Mouse (Mus musculus) heart, postnatal 0 days (tissue): ENCODE data around the gene BC035044. TPM values are rescaled to one million over a fixed set of nuclear protein-coding genes. Genes with fewer than 3 reads are reported as not detected.
A peak's percentile ranks its signal among the peaks of the same experiment; 100 is the strongest.

Source experiments
- ATAC-seq: fragments of 200-750 bp; cut with Nextera tagmentation; 2 replicates; pipeline ENCODE4 v1.8.0; 2017; ENCODE audit warnings: low read depth, moderate number of reproducible peaks, moderate library complexity; ENCODE audit not compliant: insufficient read depth
- DNase-seq: peaks from one replicate; pipeline ENCODE4 v3.0.0-alpha.2; 2016; ENCODE audit warnings: low spot score
- H3K27ac ChIP-seq: fragments of 300-500 bp; sonication (generic); 2 replicates; pipeline ENCODE4 v1.5.1; 2014; ENCODE audit warnings: low read depth, mild to moderate bottlenecking
- H3K27me3 ChIP-seq: fragments of 300-500 bp; sonication (generic); 2 replicates; pipeline ENCODE4 v1.6.1; 2014; ENCODE audit warnings: low read length, mixed read lengths; ENCODE audit not compliant: control insufficient read depth, insufficient read depth
- H3K36me3 ChIP-seq: fragments of 300-500 bp; sonication (generic); replicated peaks from 2 replicates; pipeline ENCODE4 v1.6.1; 2014; ENCODE audit warnings: low read length, mixed read lengths; ENCODE audit not compliant: control insufficient read depth, insufficient read depth
- H3K4me1 ChIP-seq: fragments of 300-500 bp; sonication (generic); 2 replicates; pipeline ENCODE4 v1.6.1; 2014; ENCODE audit warnings: antibody characterized with exemption; ENCODE audit not compliant: control insufficient read depth, insufficient read depth
- H3K4me2 ChIP-seq: fragments of 300-500 bp; sonication (generic); 2 replicates; pipeline ENCODE4 v1.6.1; 2014; ENCODE audit warnings: low read depth, mild to moderate bottlenecking, low read length, moderate library complexity
- H3K4me3 ChIP-seq: fragments of 300-500 bp; sonication (generic); 2 replicates; pipeline ENCODE4 v1.5.1; 2014; ENCODE audit warnings: low read depth, low read length
- H3K9ac ChIP-seq: fragments of 300-500 bp; sonication (generic); replicated peaks from 2 replicates; pipeline ENCODE4 v1.6.1; 2014; ENCODE audit warnings: low read depth, low read length, mixed read lengths
- H3K9me3 ChIP-seq: fragments of 300-500 bp; sonication (generic); replicated peaks from 2 replicates; pipeline ENCODE4 v1.6.1; 2016; ENCODE audit warnings: low read length; ENCODE audit not compliant: control insufficient read depth
- CTCF ChIP-seq: IDR thresholded peaks from 2 replicates; pipeline ENCODE4 v1.5.1; 2016; ENCODE audit warnings: antibody characterized with exemption, control low read depth, low read depth
- EP300 ChIP-seq: IDR thresholded peaks from 2 replicates; pipeline ENCODE4 v1.6.1; 2016; ENCODE audit warnings: antibody characterized with exemption, low read depth
- WGBS: fragments of 180-500 bp; shearing (Covaris S2); extraction: QIAGEN DNeasy Blood & Tissue Kit; methylation state at CpG from one replicate; pipeline ENCODE4 v1.1.7; 2014; 5-methylcytosine and 5-hydroxymethylcytosine counted together
- polyA plus RNA-seq: library from polyadenylated mRNA; unstranded; fragments of >200 nt; fragmentation: Nextera tagmentation; extraction: Ambion mirVana; gene quantifications from 2 replicates; pipeline ENCODE4 v1.2.1, GENCODE M21; 2015
- total RNA-seq: library from RNA; depleted of rRNA; stranded (reverse); fragments of >200 nt; gene quantifications from 2 replicates; pipeline ENCODE4 v1.2.3, GENCODE M21; 2014; ENCODE audit warnings: low replicate concordance

The BC035044 gene
- total and polyA plus RNA-seq, 2 experiments from 2014 or later: not detected

GRCm38 (mm10) chr6:128871910-128872610, 18.9 kb downstream of the BC035044 start:
- no peaks in the 10 kb centered on the region for H3K36me3 ChIP-seq
- H3K4me3 ChIP-seq: no peak overlapping the region
- H3K4me2 ChIP-seq: no peak overlapping the region
- H3K9me3 ChIP-seq: no peaks in the 10 kb centered on the region
- no peak overlapping the region for H3K9ac ChIP-seq
- TF ChIP-seq CTCF: no peak
- TF ChIP-seq EP300: no peak
- WGBS: 72% methylated on average over 1 of the region's 1 CpGs
- DNase-seq (no peak), ATAC-seq (no peak)
- no peaks in the 10 kb centered on the region for H3K27me3 ChIP-seq
- H3K4me1 ChIP-seq: no peaks in the 10 kb centered on the region
- no peak overlapping the region for H3K27ac ChIP-seq

GRCm38 (mm10) chr6:128868861-128869260, 22.1 kb downstream of the BC035044 start:
- H3K27ac ChIP-seq: no peak overlapping the region
- TF ChIP-seq EP300: no peak
- no peak for TF ChIP-seq CTCF
- no peak overlapping the region for H3K4me3 ChIP-seq
- H3K4me1 ChIP-seq: no peaks in the 10 kb centered on the region
- DNase-seq (no peak), ATAC-seq (no peak)
- no peaks in the 10 kb centered on the region for H3K27me3 ChIP-seq
- WGBS: 32% methylated on average over 3 of the region's 3 CpGs
- H3K9ac ChIP-seq: no peak overlapping the region
- no peak overlapping the region for H3K4me2 ChIP-seq
- no peaks in the 10 kb centered on the region for H3K9me3 ChIP-seq
- H3K36me3 ChIP-seq: no peaks in the 10 kb centered on the region

GRCm38 (mm10) chr6:128857976-128858375, 33.0 kb downstream of the BC035044 start:
- no peak for DNase-seq
- no peak overlapping the region for H3K4me3 ChIP-seq
- no peak for ATAC-seq
- 0 out of 2 replicates have a peak, but pooled peaks cover 5% of the 10 kb centered on the region for H3K4me1 ChIP-seq
- H3K9ac ChIP-seq: no peak overlapping the region
- no peaks in the 10 kb centered on the region for H3K36me3 ChIP-seq
- 85% methylated on average over 2 of the region's 2 CpGs for WGBS
- TF ChIP-seq CTCF: no peak
- no peak for TF ChIP-seq EP300
- no peak overlapping the region for H3K27ac ChIP-seq
- H3K9me3 ChIP-seq: no peaks in the 10 kb centered on the region
- no peak overlapping the region for H3K4me2 ChIP-seq
- no peaks in the 10 kb centered on the region for H3K27me3 ChIP-seq

GRCm38 (mm10) chr6:128856250-128856649, 34.7 kb downstream of the BC035044 start:
- Histone ChIP-seq H3K9ac (no peak overlapping the region), H3K4me2 (no peak overlapping the region), H3K4me1 (0 out of 2 replicates have a peak, but pooled peaks cover 5% of the 10 kb centered on the region), H3K27me3 (no peaks in the 10 kb centered on the region), H3K4me3 (no peak overlapping the region), H3K36me3 (no peaks in the 10 kb centered on the region), H3K9me3 (no peaks in the 10 kb centered on the region), H3K27ac (no peak overlapping the region)
- DNase-seq (peak; percentile 73), ATAC-seq (peak; percentile 82)
- TF ChIP-seq CTCF (no peak), EP300 (peak; percentile 30; the same call in 1 of the 2 replicates)
- WGBS: 17% methylated on average over 5 of the region's 5 CpGs

- no peak for ATAC-seq
- no peak overlapping the region for H3K27ac ChIP-seq
- H3K9me3 ChIP-seq: no peaks in the 10 kb centered on the region
- H3K9ac ChIP-seq: no peak overlapping the region
- no peaks in the 10 kb centered on the region for H3K27me3 ChIP-seq
- TF ChIP-seq EP300 (no peak), CTCF (no peak)
- no peak for DNase-seq
- no peak overlapping the region for H3K4me2 ChIP-seq
- no peak overlapping the region for H3K4me3 ChIP-seq
- 71% methylated on average over 1 of the region's 1 CpGs for WGBS
- peaks cover 8% of the 10 kb centered on the region; the same call in 1 of the 2 replicates for H3K4me1 ChIP-seq
- no peaks in the 10 kb centered on the region for H3K36me3 ChIP-seq
Observed at GRCm38 (mm10) chr6:128855477-128855876, 35.4 kb downstream of the BC035044 start.

GRCm38 (mm10) chr6:128854895-128855294, 36.0 kb downstream of the BC035044 start:
- Histone ChIP-seq H3K9ac (no peak overlapping the region), H3K36me3 (no peaks in the 10 kb centered on the region), H3K4me1 (peaks cover 8% of the 10 kb centered on the region; the same call in 1 of the 2 replicates), H3K27me3 (no peaks in the 10 kb centered on the region), H3K27ac (no peak overlapping the region), H3K4me3 (no peak overlapping the region), H3K9me3 (no peaks in the 10 kb centered on the region), H3K4me2 (no peak overlapping the region)
- WGBS: 96% methylated on average over 3 of the region's 3 CpGs
- no peak for ATAC-seq
- DNase-seq: no peak
- TF ChIP-seq CTCF: no peak
- no peak for TF ChIP-seq EP300
